Mouse (Mus musculus) midbrain, embryonic 14.5 days (tissue): ENCODE measurements at regions not wholly inside any gene's neighbourhood (a gene's known extent, or its start where the extent isn't known, plus 50 kb on each side); places are given as distances from the start of the nearest gene placed in this dataset.

ENCODE experiments used
- ATAC-seq: fragments of 200-750 bp; cut with Nextera tagmentation; 2 replicates; pipeline ENCODE4 v1.8.0; 2017; ENCODE audit warnings: moderate number of reproducible peaks, moderate library complexity; ENCODE audit not compliant: low FRiP score, low TSS enrichment
- DNase-seq: peaks from one replicate; pipeline ENCODE4 v3.0.0-alpha.2; 2015
- H3K27ac ChIP-seq: fragments of 300-500 bp; sonication (generic); replicated peaks from 2 replicates; pipeline ENCODE4 v1.5.1; 2014; ENCODE audit warnings: mild to moderate bottlenecking, low read depth, low read length, moderate library complexity
- H3K27me3 ChIP-seq: fragments of 300-500 bp; sonication (generic); 2 replicates; pipeline ENCODE4 v1.6.1; 2014; ENCODE audit warnings: low read length, control low read depth, mixed read lengths; ENCODE audit not compliant: control insufficient read depth, insufficient read depth
- H3K36me3 ChIP-seq: fragments of 300-500 bp; sonication (generic); 2 replicates; pipeline ENCODE4 v1.6.1; 2014; ENCODE audit warnings: low read length, control low read depth; ENCODE audit not compliant: control insufficient read depth, insufficient read depth
- H3K4me1 ChIP-seq: fragments of 300-500 bp; sonication (generic); 2 replicates; pipeline ENCODE4 v1.6.1; 2014; ENCODE audit warnings: mild to moderate bottlenecking, antibody characterized with exemption, low read length, control low read depth; ENCODE audit not compliant: control insufficient read depth, insufficient read depth
- H3K4me2 ChIP-seq: fragments of 300-500 bp; sonication (generic); 2 replicates; pipeline ENCODE4 v1.6.1; 2014; ENCODE audit warnings: mild to moderate bottlenecking, low read length, moderate library complexity
- H3K4me3 ChIP-seq: fragments of 300-500 bp; sonication (generic); replicated peaks from 2 replicates; pipeline ENCODE4 v1.5.1; 2014; ENCODE audit warnings: low read depth, low read length
- H3K9ac ChIP-seq: fragments of 300-500 bp; sonication (generic); replicated peaks from 2 replicates; pipeline ENCODE4 v1.6.1; 2014; ENCODE audit warnings: mild to moderate bottlenecking, low read length, moderate library complexity
- H3K9me3 ChIP-seq: fragments of 300-500 bp; sonication (generic); 2 replicates; pipeline ENCODE4 v1.6.1; 2016; ENCODE audit warnings: low read length, control low read depth, mixed read lengths; ENCODE audit not compliant: control insufficient read depth
- WGBS: fragments of 180-500 bp; shearing (Covaris S2); extraction: QIAGEN DNeasy Blood & Tissue Kit; methylation state at CpG from one replicate; pipeline ENCODE4 v1.1.7; 2014; 5-methylcytosine and 5-hydroxymethylcytosine counted together

- Histone ChIP-seq H3K4me1 (peaks cover 10% of the 10 kb centered on the region), H3K9ac (no peak overlapping the region), H3K4me2 (no peak overlapping the region), H3K36me3 (no peaks in the 10 kb centered on the region), H3K4me3 (no peak overlapping the region), H3K27ac (no peak overlapping the region), H3K27me3 (no peaks in the 10 kb centered on the region), H3K9me3 (no peaks in the 10 kb centered on the region)
- no peak for DNase-seq
- ATAC-seq = no peak
- 75% methylated on average over 2 of the region's 2 CpGs for WGBS
Measured at GRCm38 (mm10) chr15:67036341-67036740, 535.6 kb upstream of the Lrrc6 start.

DNA sequence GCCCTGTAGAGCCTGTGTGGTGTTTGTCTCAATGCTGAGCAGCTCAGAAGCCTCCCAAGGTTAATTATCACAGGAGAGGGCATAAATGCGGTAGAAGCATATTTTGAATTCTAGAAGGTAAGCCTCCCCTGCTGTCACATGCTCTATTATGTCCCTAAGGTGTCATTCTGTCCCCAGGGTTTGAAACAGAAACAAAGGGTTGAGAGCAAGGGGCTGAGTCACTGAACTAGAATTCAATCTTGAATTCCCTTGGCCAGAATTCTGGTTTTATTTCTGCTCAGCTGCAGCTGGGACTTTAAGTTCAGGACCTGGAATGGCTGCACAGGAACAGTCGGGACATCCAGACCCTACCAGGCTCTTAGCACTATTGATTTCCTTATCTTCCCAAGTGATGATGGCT is 533.2 kb upstream of the Lrrc6 start:
- H3K4me2 ChIP-seq = no peak overlapping the region
- DNase-seq (no peak), ATAC-seq (no peak)
- WGBS = 80% methylated on average over 2 of the region's 2 CpGs
- no peaks in the 10 kb centered on the region for H3K9me3 ChIP-seq
- no peaks in the 10 kb centered on the region for H3K27me3 ChIP-seq
- H3K36me3 ChIP-seq = no peaks in the 10 kb centered on the region
- no peak overlapping the region for H3K9ac ChIP-seq
- no peaks in the 10 kb centered on the region for H3K4me1 ChIP-seq
- H3K4me3 ChIP-seq = no peak overlapping the region
- no peak overlapping the region for H3K27ac ChIP-seq

GRCm38 (mm10) chr15:67031866-67032526 is 531.3 kb upstream of the Lrrc6 start:
- H3K36me3 ChIP-seq = no peaks in the 10 kb centered on the region
- H3K4me1 ChIP-seq = no peaks in the 10 kb centered on the region
- no peaks in the 10 kb centered on the region for H3K9me3 ChIP-seq
- 88% methylated on average over 11 of the region's 11 CpGs for WGBS
- no peaks in the 10 kb centered on the region for H3K27me3 ChIP-seq
- no peak overlapping the region for H3K4me3 ChIP-seq
- no peak for ATAC-seq
- H3K9ac ChIP-seq = no peak overlapping the region
- no peak for DNase-seq
- no peak overlapping the region for H3K4me2 ChIP-seq
- H3K27ac ChIP-seq = no peak overlapping the region

DNA sequence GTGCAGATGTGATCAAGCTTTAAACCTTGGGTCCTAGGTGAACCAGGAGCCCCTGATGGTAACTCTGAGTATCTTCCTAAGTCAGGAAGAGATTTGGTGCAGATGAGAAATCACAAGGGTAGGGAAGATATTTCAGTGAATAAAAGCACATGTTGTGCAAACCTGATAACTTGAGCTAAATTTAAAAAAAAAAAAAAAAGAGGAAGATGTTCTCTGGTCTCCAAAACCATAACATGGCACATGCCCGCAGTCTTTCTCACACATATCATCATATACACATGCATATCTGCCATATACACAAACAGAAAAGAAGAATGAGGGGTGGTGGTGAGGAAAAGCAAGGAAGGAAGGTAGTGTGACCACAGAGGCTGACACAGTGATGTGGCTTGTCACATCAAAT is 530.3 kb upstream of the Lrrc6 start:
- H3K27me3 ChIP-seq = no peaks in the 10 kb centered on the region
- no peak overlapping the region for H3K4me3 ChIP-seq
- no peak overlapping the region for H3K9ac ChIP-seq
- no peaks in the 10 kb centered on the region for H3K4me1 ChIP-seq
- H3K27ac ChIP-seq = no peak overlapping the region
- 95% methylated on average over 1 of the region's 1 CpGs for WGBS
- no peak for DNase-seq
- H3K9me3 ChIP-seq = no peaks in the 10 kb centered on the region
- H3K36me3 ChIP-seq = no peaks in the 10 kb centered on the region
- H3K4me2 ChIP-seq = no peak overlapping the region
- ATAC-seq = no peak

DNA sequence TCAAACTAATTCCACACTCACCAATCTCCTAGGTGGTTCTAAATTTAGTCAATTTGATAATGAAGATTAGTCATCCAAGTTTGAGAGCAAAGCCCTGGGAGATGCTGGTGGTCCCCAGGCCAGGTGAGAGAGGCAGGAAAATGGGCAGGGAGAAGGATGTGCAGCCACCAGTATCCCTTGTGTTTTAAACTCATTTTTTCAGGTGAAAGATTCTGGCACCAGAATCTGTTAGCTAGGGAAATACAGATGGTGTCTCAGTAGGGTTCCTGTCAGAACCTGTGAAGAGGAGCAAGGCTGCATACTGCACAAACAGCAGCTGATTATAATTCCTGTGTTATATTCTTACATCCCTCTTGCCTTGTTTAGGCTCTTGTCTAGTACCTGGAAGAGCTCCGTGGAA is 527.5 kb upstream of the Lrrc6 start:
- Histone ChIP-seq H3K9me3 (no peaks in the 10 kb centered on the region), H3K4me1 (no peaks in the 10 kb centered on the region), H3K4me3 (no peak overlapping the region), H3K36me3 (no peaks in the 10 kb centered on the region), H3K27me3 (no peaks in the 10 kb centered on the region), H3K4me2 (no peak overlapping the region), H3K27ac (no peak overlapping the region), H3K9ac (no peak overlapping the region)
- WGBS = 73% methylated on average over 1 of the region's 1 CpGs
- no peak for ATAC-seq
- no peak for DNase-seq

GRCm38 (mm10) chr15:67027751-67028150 is 527.0 kb upstream of the Lrrc6 start:
- WGBS = 87% methylated on average over 2 of the region's 2 CpGs
- ATAC-seq = no peak
- H3K4me3 ChIP-seq = no peak overlapping the region

DNA sequence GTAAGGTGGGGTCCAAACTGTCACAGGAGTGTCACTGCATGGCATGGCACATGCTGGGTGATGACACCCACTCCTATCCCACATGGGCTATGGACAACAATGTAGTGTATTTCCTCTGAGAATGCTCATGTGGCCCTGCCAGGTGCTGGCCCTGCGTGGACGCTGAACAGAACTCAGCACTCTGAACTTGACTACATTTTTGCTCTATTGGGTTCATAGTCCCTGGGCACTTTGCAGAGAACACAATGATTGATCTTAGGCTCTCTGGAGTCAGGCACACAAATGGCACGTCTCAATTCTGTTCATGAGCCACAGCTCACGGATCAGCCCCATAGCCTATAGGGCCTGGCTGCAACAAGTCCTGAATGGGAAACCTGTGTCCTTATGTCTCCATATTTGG is 525.0 kb upstream of the Lrrc6 start:
- ATAC-seq = no peak
- WGBS = 85% methylated on average over 4 of the region's 4 CpGs
- Histone ChIP-seq H3K4me3 (no peak overlapping the region), H3K4me1 (no peaks in the 10 kb centered on the region), H3K9ac (no peak overlapping the region), H3K27me3 (no peaks in the 10 kb centered on the region), H3K27ac (no peak overlapping the region), H3K4me2 (no peak overlapping the region), H3K9me3 (no peaks in the 10 kb centered on the region), H3K36me3 (no peaks in the 10 kb centered on the region)
- no peak for DNase-seq

More at GRCm38 (mm10) chr15:67027751-67028150, 527.0 kb upstream of the Lrrc6 start:
- Histone ChIP-seq H3K27ac (no peak overlapping the region), H3K27me3 (no peaks in the 10 kb centered on the region), H3K36me3 (no peaks in the 10 kb centered on the region), H3K9ac (no peak overlapping the region), H3K4me2 (no peak overlapping the region), H3K9me3 (no peaks in the 10 kb centered on the region), H3K4me1 (no peaks in the 10 kb centered on the region)
- no peak for DNase-seq

DNA sequence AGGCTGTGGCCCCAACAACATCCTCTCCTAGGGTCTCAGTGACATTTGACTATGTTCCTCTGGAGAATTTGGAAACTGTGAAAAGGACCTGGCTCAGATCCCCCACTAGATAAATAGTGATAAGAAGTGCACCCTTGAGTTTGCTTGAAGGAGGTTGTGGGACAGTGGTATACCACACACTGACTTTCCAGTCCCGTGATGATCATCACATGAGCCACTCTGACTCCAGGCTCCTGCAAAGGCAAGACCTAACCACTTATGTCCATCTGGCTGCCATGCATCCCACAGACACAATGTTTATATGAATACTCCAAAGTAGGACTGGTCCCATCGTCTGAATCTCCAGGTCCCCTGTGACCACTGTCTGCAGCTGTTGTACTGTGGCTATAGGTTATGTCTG is 523.7 kb upstream of the Lrrc6 start:
- no peak overlapping the region for H3K27ac ChIP-seq
- H3K36me3 ChIP-seq = no peaks in the 10 kb centered on the region
- no peak overlapping the region for H3K4me2 ChIP-seq
- H3K9ac ChIP-seq = no peak overlapping the region
- no peaks in the 10 kb centered on the region for H3K9me3 ChIP-seq
- no peaks in the 10 kb centered on the region for H3K27me3 ChIP-seq
- WGBS = 79% methylated on average over 2 of the region's 2 CpGs
- DNase-seq (no peak), ATAC-seq (no peak)
- H3K4me3 ChIP-seq = no peak overlapping the region
- no peaks in the 10 kb centered on the region for H3K4me1 ChIP-seq

- no peak overlapping the region for H3K4me3 ChIP-seq
Measured at GRCm38 (mm10) chr15:67023081-67023480, 522.4 kb upstream of the Lrrc6 start.

More at GRCm38 (mm10) chr15:67023081-67023480, 522.4 kb upstream of the Lrrc6 start:
- Histone ChIP-seq H3K4me1 (no peaks in the 10 kb centered on the region), H3K27ac (no peak overlapping the region), H3K27me3 (no peaks in the 10 kb centered on the region), H3K9me3 (no peaks in the 10 kb centered on the region), H3K4me2 (no peak overlapping the region), H3K36me3 (no peaks in the 10 kb centered on the region), H3K9ac (no peak overlapping the region)
- ATAC-seq = no peak
- WGBS = 90% methylated on average over 1 of the region's 1 CpGs
- DNase-seq = no peak
